Mouse (Mus musculus) embryonic facial prominence, embryonic 12.5 days (tissue): ENCODE results near the gene Ssbp4. TPM values are rescaled to one million over a fixed set of nuclear protein-coding genes. Genes with fewer than 3 reads are reported as not detected.

Source experiments
- ATAC-seq: fragments of 200-750 bp; cut with Nextera tagmentation; 2 replicates; pipeline ENCODE4 v1.8.0; 2017; ENCODE audit not compliant: insufficient number of reproducible peaks, insufficient read depth, low FRiP score, low TSS enrichment
- H3K27ac ChIP-seq: fragments of 300-500 bp; sonication (generic); 2 replicates; pipeline ENCODE4 v1.5.1; 2016; ENCODE audit warnings: mild to moderate bottlenecking
- H3K27me3 ChIP-seq: fragments of 300-500 bp; sonication (generic); 2 replicates; pipeline ENCODE4 v1.6.1; 2016; ENCODE audit warnings: mild to moderate bottlenecking, moderate library complexity
- H3K36me3 ChIP-seq: fragments of 300-500 bp; sonication (generic); 2 replicates; pipeline ENCODE4 v1.6.1; 2016; ENCODE audit warnings: mild to moderate bottlenecking
- H3K4me1 ChIP-seq: fragments of 300-500 bp; sonication (generic); 2 replicates; pipeline ENCODE4 v1.6.1; 2016
- H3K4me2 ChIP-seq: fragments of 300-500 bp; sonication (generic); replicated peaks from 2 replicates; pipeline ENCODE4 v1.6.1; 2016; ENCODE audit warnings: mild to moderate bottlenecking, moderate library complexity
- H3K4me3 ChIP-seq: fragments of 300-500 bp; sonication (generic); 2 replicates; pipeline ENCODE4 v1.5.1; 2016; ENCODE audit warnings: mild to moderate bottlenecking
- H3K9ac ChIP-seq: fragments of 300-500 bp; sonication (generic); 2 replicates; pipeline ENCODE4 v1.6.1; 2016; ENCODE audit warnings: mild to moderate bottlenecking, moderate library complexity
- H3K9me3 ChIP-seq: fragments of 300-500 bp; sonication (generic); 2 replicates; pipeline ENCODE4 v1.6.1; 2016; ENCODE audit warnings: mild to moderate bottlenecking, moderate library complexity
- WGBS: fragments of 180-500 bp; shearing (Covaris S2); methylation state at CpG from one replicate; pipeline ENCODE4 v1.1.7; 2016; 5-methylcytosine and 5-hydroxymethylcytosine counted together
- polyA plus RNA-seq: library from polyadenylated mRNA; unstranded; fragments of >200 nt; fragmentation: Nextera tagmentation; extraction: Ambion mirVana; gene quantifications from 2 replicates; pipeline ENCODE4 v1.2.1, GENCODE M21; 2016

Ssbp4 gene
- polyA plus RNA-seq, 1 experiment from 2014 or later: 134 TPM

GRCm38 (mm10) chr8:70605871-70606779, 2.5 kb downstream of the Ssbp4 start:
- no peaks in the 10 kb centered on the region for H3K27me3 ChIP-seq
- no peak overlapping the region for H3K9ac ChIP-seq
- H3K27ac ChIP-seq: no peak overlapping the region
- ATAC-seq: no peak
- H3K4me3 ChIP-seq: no peak overlapping the region
- 88% methylated on average over 9 of the region's 9 CpGs for WGBS
- H3K4me1 ChIP-seq: peaks cover 46% of the 10 kb centered on the region
- no peaks in the 10 kb centered on the region for H3K9me3 ChIP-seq
- peaks cover 19% of the 10 kb centered on the region; the same call in 1 of the 2 replicates for H3K36me3 ChIP-seq
- peak overlapping the region; percentile 87 for H3K4me2 ChIP-seq

GRCm38 (mm10) chr8:70604558-70604957, 4.1 kb downstream of the Ssbp4 start:
- WGBS: 83% methylated on average over 7 of the region's 7 CpGs
- Histone ChIP-seq H3K36me3 (peaks cover 22% of the 10 kb centered on the region; the same call in 1 of the 2 replicates), H3K27ac (no peak overlapping the region), H3K4me1 (peaks cover 52% of the 10 kb centered on the region), H3K9ac (no peak overlapping the region), H3K9me3 (no peaks in the 10 kb centered on the region), H3K4me2 (no peak overlapping the region), H3K27me3 (no peaks in the 10 kb centered on the region), H3K4me3 (no peak overlapping the region)
- no peak for ATAC-seq

- Histone ChIP-seq H3K4me3 (no peak overlapping the region), H3K9ac (no peak overlapping the region), H3K4me1 (peaks cover 59% of the 10 kb centered on the region), H3K27ac (peak overlapping the region; percentile 87; the same call in 1 of the 2 replicates), H3K27me3 (no peaks in the 10 kb centered on the region), H3K4me2 (no peak overlapping the region), H3K9me3 (no peaks in the 10 kb centered on the region), H3K36me3 (peaks cover 24% of the 10 kb centered on the region; the same call in 1 of the 2 replicates)
- WGBS: 92% methylated on average over 13 of the region's 13 CpGs
- ATAC-seq: no peak
Observed at GRCm38 (mm10) chr8:70602139-70602811, 6.4 kb downstream of the Ssbp4 start.

- peak overlapping the region; percentile 87 for H3K27ac ChIP-seq
- H3K4me1 ChIP-seq: peaks cover 59% of the 10 kb centered on the region
- ATAC-seq: peak; percentile 37
- H3K4me2 ChIP-seq: peak overlapping the region; percentile 54
- H3K4me3 ChIP-seq: peak overlapping the region; percentile 22; the same call in 1 of the 2 replicates
- 1% methylated on average over 26 of the region's 26 CpGs for whole genome bisulfite sequencing
- H3K36me3 ChIP-seq: peaks cover 32% of the 10 kb centered on the region
- no peaks in the 10 kb centered on the region for H3K27me3 ChIP-seq
- peak overlapping the region; percentile 24; the same call in 1 of the 2 replicates for H3K9ac ChIP-seq
- H3K9me3 ChIP-seq: no peaks in the 10 kb centered on the region
Observed at GRCm38 (mm10) chr8:70601271-70601649, 7.4 kb downstream of the Ssbp4 start.

- WGBS: 18% methylated on average over 10 of the region's 10 CpGs
- ATAC-seq: no peak
- H3K27ac ChIP-seq: peak overlapping the region; percentile 87
- H3K4me1 ChIP-seq: peaks cover 59% of the 10 kb centered on the region
- no peaks in the 10 kb centered on the region for H3K27me3 ChIP-seq
- peak overlapping the region; percentile 54 for H3K4me2 ChIP-seq
- H3K4me3 ChIP-seq: peak overlapping the region; percentile 22
- H3K9ac ChIP-seq: peak overlapping the region; percentile 24; the same call in 1 of the 2 replicates
- peaks cover 38% of the 10 kb centered on the region for H3K36me3 ChIP-seq
- H3K9me3 ChIP-seq: no peaks in the 10 kb centered on the region
Observed at GRCm38 (mm10) chr8:70600473-70601270, 8.0 kb downstream of the Ssbp4 start.

- no peaks in the 10 kb centered on the region for H3K27me3 ChIP-seq
- no peak for ATAC-seq
- H3K9me3 ChIP-seq: no peaks in the 10 kb centered on the region
- peaks cover 39% of the 10 kb centered on the region for H3K36me3 ChIP-seq
- no peak overlapping the region for H3K4me3 ChIP-seq
- H3K4me2 ChIP-seq: no peak overlapping the region
- 81% methylated on average over 12 of the region's 12 CpGs for WGBS
- no peak overlapping the region for H3K9ac ChIP-seq
- H3K4me1 ChIP-seq: peaks cover 69% of the 10 kb centered on the region
- no peak overlapping the region; the same call in 1 of the 2 replicates for H3K27ac ChIP-seq
Observed at GRCm38 (mm10) chr8:70599507-70600290, 9.0 kb downstream of the Ssbp4 start.

GRCm38 (mm10) chr8:70598722-70599121, 9.9 kb downstream of the Ssbp4 start:
- Histone ChIP-seq H3K9me3 (no peaks in the 10 kb centered on the region), H3K27me3 (no peaks in the 10 kb centered on the region), H3K36me3 (peaks cover 34% of the 10 kb centered on the region), H3K4me3 (peak overlapping the region; percentile 49), H3K4me2 (peak overlapping the region; percentile 84), H3K27ac (peak overlapping the region; percentile 65), H3K4me1 (peaks cover 69% of the 10 kb centered on the region), H3K9ac (peak overlapping the region; percentile 46)
- ATAC-seq: no peak
- 13% methylated on average over 10 of the region's 10 CpGs for WGBS

- H3K4me2 ChIP-seq: peak overlapping the region; percentile 84
- H3K27me3 ChIP-seq: no peaks in the 10 kb centered on the region
- 1% methylated on average over 29 of the region's 29 CpGs for WGBS
- peaks cover 34% of the 10 kb centered on the region for H3K36me3 ChIP-seq
- H3K9ac ChIP-seq: peak overlapping the region; percentile 73
- H3K4me1 ChIP-seq: peaks cover 73% of the 10 kb centered on the region
- H3K4me3 ChIP-seq: peak overlapping the region; percentile 49
- no peak for ATAC-seq
- H3K27ac ChIP-seq: peak overlapping the region; percentile 65
- no peaks in the 10 kb centered on the region for H3K9me3 ChIP-seq
Observed at GRCm38 (mm10) chr8:70598283-70598682, 10.4 kb downstream of the Ssbp4 start.

- no peaks in the 10 kb centered on the region for H3K9me3 ChIP-seq
- H3K4me1 ChIP-seq: peaks cover 77% of the 10 kb centered on the region
- peak overlapping the region; percentile 84 for H3K4me2 ChIP-seq
- H3K4me3 ChIP-seq: peak overlapping the region; percentile 49
- H3K9ac ChIP-seq: peak overlapping the region; percentile 73
- WGBS: 20% methylated on average over 30 of the region's 68 CpGs
- ATAC-seq: no peak
- H3K36me3 ChIP-seq: peaks cover 29% of the 10 kb centered on the region
- peak overlapping the region; percentile 65 for H3K27ac ChIP-seq
- H3K27me3 ChIP-seq: no peaks in the 10 kb centered on the region
Observed at GRCm38 (mm10) chr8:70597417-70598272, 11.0 kb downstream of the Ssbp4 start.

- Histone ChIP-seq H3K4me3 (peak overlapping the region; percentile 49; the same call in 1 of the 2 replicates), H3K27me3 (no peaks in the 10 kb centered on the region), H3K4me1 (peaks cover 73% of the 10 kb centered on the region), H3K36me3 (peaks cover 25% of the 10 kb centered on the region), H3K9me3 (no peaks in the 10 kb centered on the region), H3K27ac (no peak overlapping the region), H3K4me2 (peak overlapping the region; percentile 84), H3K9ac (no peak overlapping the region)
- WGBS: 79% methylated on average over 17 of the region's 17 CpGs
- no peak for ATAC-seq
Observed at GRCm38 (mm10) chr8:70596775-70597416, 11.8 kb downstream of the Ssbp4 start.
